Mouse (Mus musculus): Measurements from ENCODE around the gene AI413582. TPM values are rescaled to one million over a fixed set of nuclear protein-coding genes. Genes with fewer than 3 reads are reported as not detected.

AI413582 gene
- polyA plus RNA-seq, 1 experiment from 2014 or later, result 21.8 TPM

GRCm38 (mm10) chr17:27571315-27571714 lies 5.8 kb upstream of the AI413582 start:
- no peak for TF ChIP-seq CTCF (IDR thresholded peaks at IDR 0.05; ENCODE audit: low read depth)
- Histone ChIP-seq H3K4me2 (no peak overlapping the region), H3K27me3 (ENCODE audit: insufficient read depth, low read length) (no peaks in the 10 kb centered on the region), H3K4me1 (ENCODE audit: insufficient read depth) (peaks cover 5% of the 10 kb centered on the region; the same call in 1 of the 2 replicates), H3K27ac (ENCODE audit: low read depth) (no peak overlapping the region), H3K4me3 (ENCODE audit: low read depth, low read length) (no peak overlapping the region), H3K36me3 (ENCODE audit: insufficient read depth) (peaks cover 11% of the 10 kb centered on the region), H3K9ac (no peak overlapping the region), H3K9me3 (ENCODE audit: low read depth, low read length) (no peaks in the 10 kb centered on the region)
- 64% methylated on average over 8 of the region's 8 CpGs for WGBS
- DNase-seq (no peak), ATAC-seq (ENCODE audit: insufficient read depth) (no peak)

GRCm38 (mm10) chr17:27568228-27568627 lies 2.7 kb upstream of the AI413582 start:
- H3K4me3 ChIP-seq (ENCODE audit: low read depth, low read length), result no peak overlapping the region
- 0 out of 2 replicates have a peak, but pooled peaks cover 6% of the 10 kb centered on the region for H3K4me1 ChIP-seq (ENCODE audit: insufficient read depth)
- no peaks in the 10 kb centered on the region for H3K9me3 ChIP-seq (ENCODE audit: low read depth, low read length)
- H3K4me2 ChIP-seq, result no peak overlapping the region
- ATAC-seq (ENCODE audit: insufficient read depth) (no peak), DNase-seq (no peak)
- H3K27me3 ChIP-seq (ENCODE audit: insufficient read depth, low read length), result no peaks in the 10 kb centered on the region
- no peak overlapping the region for H3K9ac ChIP-seq
- peaks cover 3% of the 10 kb centered on the region; the same call in 1 of the 2 replicates for H3K36me3 ChIP-seq (ENCODE audit: insufficient read depth)
- 88% methylated on average over 5 of the region's 5 CpGs for WGBS
- no peak for TF ChIP-seq CTCF (IDR thresholded peaks at IDR 0.05; ENCODE audit: low read depth)
- H3K27ac ChIP-seq (ENCODE audit: low read depth), result no peak overlapping the region

GRCm38 (mm10) chr17:27565942-27566267 lies 349 bp upstream of the AI413582 start:
- DNase-seq (no peak), ATAC-seq (ENCODE audit: insufficient read depth) (no peak; the same call in none of the 2 replicates)
- TF ChIP-seq CTCF (IDR thresholded peaks at IDR 0.05; ENCODE audit: low read depth), result no peak
- H3K36me3 ChIP-seq (ENCODE audit: insufficient read depth), result peaks cover 13% of the 10 kb centered on the region
- peak overlapping the region; percentile 62 for H3K9ac ChIP-seq
- 0 out of 2 replicates have a peak, but pooled peaks cover 6% of the 10 kb centered on the region for H3K4me1 ChIP-seq (ENCODE audit: insufficient read depth)
- H3K4me3 ChIP-seq (ENCODE audit: low read depth, low read length), result peak overlapping the region; percentile 61
- under 1% methylated on average over 13 of the region's 13 CpGs for WGBS
- H3K9me3 ChIP-seq (ENCODE audit: low read depth, low read length), result no peaks in the 10 kb centered on the region
- H3K27me3 ChIP-seq (ENCODE audit: insufficient read depth, low read length), result no peaks in the 10 kb centered on the region
- H3K4me2 ChIP-seq, result peak overlapping the region; percentile 98
- H3K27ac ChIP-seq (ENCODE audit: low read depth), result no peak overlapping the region

GRCm38 (mm10) chr17:27564391-27565162 lies 979 bp downstream of the AI413582 start:
- ATAC-seq (ENCODE audit: insufficient read depth) (no peak; the same call in 1 of the 2 replicates), DNase-seq (peak; percentile 28)
- Histone ChIP-seq H3K27me3 (ENCODE audit: insufficient read depth, low read length) (no peaks in the 10 kb centered on the region), H3K4me2 (peak overlapping the region; percentile 98), H3K4me3 (ENCODE audit: low read depth, low read length) (peak overlapping the region; percentile 61), H3K9me3 (ENCODE audit: low read depth, low read length) (no peaks in the 10 kb centered on the region), H3K9ac (peak overlapping the region; percentile 62; the same call in 1 of the 2 replicates), H3K4me1 (ENCODE audit: insufficient read depth) (0 out of 2 replicates have a peak, but pooled peaks cover 6% of the 10 kb centered on the region), H3K36me3 (ENCODE audit: insufficient read depth) (peaks cover 22% of the 10 kb centered on the region), H3K27ac (ENCODE audit: low read depth) (no peak overlapping the region; the same call in 1 of the 2 replicates)
- peak; percentile 48 for TF ChIP-seq CTCF (IDR thresholded peaks at IDR 0.05; ENCODE audit: low read depth)
- 11% methylated on average over 20 of the region's 20 CpGs for WGBS

GRCm38 (mm10) chr17:27563771-27564244 lies 1.7 kb downstream of the AI413582 start:
- H3K9ac ChIP-seq, result no peak overlapping the region
- TF ChIP-seq CTCF (IDR thresholded peaks at IDR 0.05; ENCODE audit: low read depth), result no peak
- no peak overlapping the region for H3K27ac ChIP-seq (ENCODE audit: low read depth)
- H3K4me3 ChIP-seq (ENCODE audit: low read depth, low read length), result no peak overlapping the region
- 0 out of 2 replicates have a peak, but pooled peaks cover 6% of the 10 kb centered on the region for H3K4me1 ChIP-seq (ENCODE audit: insufficient read depth)
- DNase-seq (no peak), ATAC-seq (ENCODE audit: insufficient read depth) (no peak)
- 44% methylated on average over 7 of the region's 7 CpGs for WGBS
- H3K27me3 ChIP-seq (ENCODE audit: insufficient read depth, low read length), result no peaks in the 10 kb centered on the region
- H3K9me3 ChIP-seq (ENCODE audit: low read depth, low read length), result no peaks in the 10 kb centered on the region
- H3K36me3 ChIP-seq (ENCODE audit: insufficient read depth), result peaks cover 22% of the 10 kb centered on the region
- H3K4me2 ChIP-seq, result 0 out of 2 replicates have a peak overlapping the region, but pooled peaks have one; percentile 98

GRCm38 (mm10) chr17:27561809-27562526 lies 3.6 kb downstream of the AI413582 start:
- 54% methylated on average over 9 of the region's 11 CpGs for WGBS
- DNase-seq, result no peak

More at GRCm38 (mm10) chr17:27561809-27562526, 3.6 kb downstream of the AI413582 start:
- no peak overlapping the region for H3K4me3 ChIP-seq (ENCODE audit: low read depth, low read length)
- H3K27ac ChIP-seq (ENCODE audit: low read depth), result no peak overlapping the region
- H3K36me3 ChIP-seq (ENCODE audit: insufficient read depth), result peaks cover 22% of the 10 kb centered on the region
- H3K9me3 ChIP-seq (ENCODE audit: low read depth, low read length), result no peaks in the 10 kb centered on the region
- no peak overlapping the region for H3K4me2 ChIP-seq
- H3K4me1 ChIP-seq (ENCODE audit: insufficient read depth), result peaks cover 15% of the 10 kb centered on the region; the same call in 1 of the 2 replicates
- no peak overlapping the region for H3K9ac ChIP-seq
- no peaks in the 10 kb centered on the region for H3K27me3 ChIP-seq (ENCODE audit: insufficient read depth, low read length)
- no peak for ATAC-seq (ENCODE audit: insufficient read depth)
- TF ChIP-seq CTCF (IDR thresholded peaks at IDR 0.05; ENCODE audit: low read depth), result no peak

Measured in lung, embryonic 14.5 days (tissue).